Mouse (Mus musculus) liver, embryonic 18 days (tissue): Measurements from ENCODE around the gene Mroh2a. TPM values are rescaled to one million over a fixed set of nuclear protein-coding genes. Genes with fewer than 3 reads are reported as not detected.

ENCODE experiments used
- polyA plus RNA-seq: library from polyadenylated mRNA; depleted of rRNA; stranded (reverse); fragments of >200 nt; gene quantifications from 2 replicates; pipeline ENCODE4 v1.2.3, GENCODE M21; 2012; rRNA removed

Mroh2a gene
- 3.6 and 4.9 TPM in 2 replicates for polyA plus RNA-seq

DNA sequence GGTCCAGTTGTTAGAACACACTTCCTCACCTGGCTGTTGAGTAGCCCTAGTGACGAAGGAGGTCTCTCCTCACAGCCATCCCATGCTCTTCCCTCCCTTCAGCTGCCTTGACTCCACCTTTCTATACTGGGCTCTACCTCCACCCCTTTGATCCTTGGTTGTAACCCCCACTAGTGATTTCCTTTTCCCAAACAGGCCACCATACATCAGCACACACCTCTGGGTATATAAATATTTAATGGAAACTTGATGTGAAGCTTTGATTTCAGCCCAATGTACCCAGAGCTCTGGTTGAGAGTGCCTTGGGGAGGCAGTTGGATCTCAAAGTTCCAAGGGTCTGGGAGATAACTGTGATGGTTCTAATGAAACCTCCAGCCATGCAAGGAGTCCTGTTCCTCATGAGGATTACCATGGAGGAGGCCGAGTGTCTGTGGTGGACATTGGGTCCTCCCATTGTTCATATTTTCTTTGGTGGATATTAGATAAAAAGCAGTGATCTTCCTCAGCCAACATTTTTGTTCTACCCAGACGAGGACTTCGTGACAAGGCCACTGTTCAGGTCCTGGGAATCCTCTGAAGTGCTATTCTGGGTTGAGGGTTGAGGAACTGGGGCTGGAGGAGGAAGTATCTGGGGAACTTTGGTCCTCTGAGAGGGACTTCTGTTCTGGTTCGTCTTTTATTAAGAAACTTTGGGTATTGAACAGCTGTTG is at the start of gene Mroh2a:
Gene Mroh2a, plus strand, starts transcription at position 317 of the 710 bp plus-strand sequence.

GRCm38 (mm10) chr1:88200456-88200855 is 26.3 kb upstream of the Mroh2a start, which contains the start of gene Ugt1a2:
TSS of gene Ugt1a2 (plus strand) at chr1:88200601.

DNA sequence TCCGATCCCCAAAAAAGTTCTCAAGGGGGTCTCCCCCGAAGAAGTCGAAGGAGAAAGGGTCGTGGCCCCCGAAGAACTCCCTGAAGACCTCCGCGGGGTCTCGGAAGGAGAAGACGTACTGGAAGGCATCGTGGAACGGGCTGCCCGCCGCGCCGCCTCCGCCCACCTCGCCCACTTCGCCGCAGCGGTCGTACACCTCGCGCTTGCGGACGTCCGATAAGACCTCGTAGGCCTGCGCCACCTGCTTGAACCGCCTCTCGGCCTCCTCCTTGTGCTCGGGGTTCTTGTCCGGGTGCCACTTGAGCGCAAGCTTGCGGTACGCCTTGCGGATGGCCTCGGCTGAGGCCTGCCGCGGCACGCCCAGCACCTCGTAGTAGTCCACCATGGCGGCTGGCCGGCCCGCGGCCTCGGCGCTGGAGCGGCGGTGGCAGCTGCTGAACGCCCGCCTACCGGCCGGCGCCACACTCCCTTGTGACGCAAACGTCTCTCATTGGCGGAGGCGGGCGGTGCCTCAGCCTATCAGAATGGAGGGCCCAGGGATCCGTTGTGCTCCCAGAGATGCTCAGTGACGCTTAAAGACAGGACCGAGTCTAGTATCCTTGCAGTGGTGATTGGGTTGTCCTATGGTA is 21.4 kb upstream of the Mroh2a start, which contains the start of gene Dnajb3:
Gene Dnajb3, minus strand, starts transcription at position 489 of the 629 bp plus-strand sequence.

DNA sequence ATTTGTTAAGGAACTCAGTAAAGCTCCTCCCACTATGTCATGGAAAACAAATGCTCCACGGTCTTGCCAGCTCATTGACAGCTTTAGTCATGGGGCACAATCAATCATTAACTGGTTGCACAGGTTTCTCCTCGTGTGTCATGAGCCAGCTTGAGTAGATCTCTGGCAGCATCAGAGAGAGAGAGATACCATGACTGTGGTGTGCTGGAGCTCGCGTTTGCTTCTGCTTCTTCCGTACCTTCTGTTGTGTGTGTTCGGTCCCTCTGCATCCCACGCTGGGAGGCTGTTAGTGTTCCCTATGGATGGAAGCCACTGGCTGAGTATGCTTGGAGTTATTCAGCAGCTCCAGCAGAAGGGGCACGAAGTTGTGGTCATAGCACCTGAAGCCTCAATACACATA is 15.0 kb upstream of the Mroh2a start, which contains the start of gene Ugt1a1:
Gene Ugt1a1, plus strand, starts transcription at position 148 of the 400 bp plus-strand sequence.

GRCm38 (mm10) chr1:88277098-88277817 is 50.5 kb downstream of the Mroh2a start, which contains the start of the genes Hjurp and Trpm8:
TSS of gene Hjurp (minus strand) at chr1:88277633.
TSS of gene Trpm8 (plus strand) at chr1:88277661.

Other genes starting within 250 kb of the Mroh2a start
- gene Usp40, start 218.4 kb upstream of the Mroh2a start, polyA plus RNA-seq, result 9.2 and 10.4 TPM in 2 replicates
- gene Ugt1a10, start 171.6 kb upstream of the Mroh2a start, polyA plus RNA-seq, result 0.07 and 0.12 TPM in 2 replicates
- gene Ugt1a9, start 156.2 kb upstream of the Mroh2a start, polyA plus RNA-seq, result 0.25 and 0.28 TPM in 2 replicates
- 0.01 and 0.02 TPM in 2 replicates for gene Ugt1a8, start 139.2 kb upstream of the Mroh2a start, polyA plus RNA-seq
- gene Ugt1a7c, start 131.9 kb upstream of the Mroh2a start, polyA plus RNA-seq, result 2.7 and 3.7 TPM in 2 replicates
- gene Ugt1a6b, start 123.7 kb upstream of the Mroh2a start, polyA plus RNA-seq, result 17.5 and 23.6 TPM in 2 replicates
- gene Ugt1a6a, start 92.2 kb upstream of the Mroh2a start, polyA plus RNA-seq, result 20.2 and 26.6 TPM in 2 replicates
- 0.37 and 0.50 TPM in 2 replicates for gene Ugt1a5, start 61.0 kb upstream of the Mroh2a start, polyA plus RNA-seq
- gene Ugt1a2, start 26.4 kb upstream of the Mroh2a start, polyA plus RNA-seq, result 0.06 and 0.12 TPM in 2 replicates
- 3.4 and 4.7 TPM in 2 replicates for gene Dnajb3, start 21.2 kb upstream of the Mroh2a start, polyA plus RNA-seq
- 78.8 and 129 TPM in 2 replicates for gene Ugt1a1, start 15.0 kb upstream of the Mroh2a start, polyA plus RNA-seq
- 54.5 and 64.0 TPM in 2 replicates for gene Hjurp, start 50.6 kb downstream of the Mroh2a start, polyA plus RNA-seq
- gene Trpm8, start 50.7 kb downstream of the Mroh2a start, polyA plus RNA-seq, result not detected in 2 replicates
- gene Spp2, start 180.0 kb downstream of the Mroh2a start, polyA plus RNA-seq, result 354 and 439 TPM in 2 replicates